20 mouse cellular contexts compared by ENCODE assay signal in the genomic region with DNA sequence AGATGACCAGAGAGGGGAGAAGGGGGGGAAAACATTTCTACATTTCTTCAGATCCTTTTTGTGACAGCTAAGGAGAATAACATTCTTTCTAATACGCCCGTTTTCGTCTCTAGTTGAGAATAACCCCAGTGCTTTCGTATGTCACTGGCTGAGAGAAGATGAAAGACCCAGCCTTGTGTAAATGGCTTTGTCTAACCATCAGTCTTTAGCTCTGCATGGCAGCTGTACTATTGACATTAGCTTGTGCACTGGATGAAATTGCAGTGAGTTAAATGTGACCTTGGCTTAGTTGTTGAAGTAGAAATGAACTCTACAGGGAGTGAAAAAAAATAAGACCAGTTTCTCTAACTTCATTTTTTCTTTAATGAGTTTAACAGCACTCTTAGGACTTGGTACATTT.
DNase-seq lines count a peak whose midpoint lies in the region; ATAC-seq and TF ChIP-seq lines count a peak whose summit lies in the region.
"Had no signal": no experiment of that assay in that cellular context is flagged by ENCODE, and none has a peak within 500 bp of the region (broad histone marks: within the 10 kb centered on the region; RNA-seq: fewer than 3 reads in every experiment).

No protein-coding gene starts in this region.

- H3K36me3 ChIP-seq in hindbrain, embryonic 11.5 days (ENCODE audit: control insufficient read depth, insufficient read depth, low read length) = no peaks in the 10 kb centered on the region
- no peaks in the 10 kb centered on the region for H3K36me3 ChIP-seq in hindbrain, embryonic 10.5 days
- H3K36me3 ChIP-seq in embryonic facial prominence, embryonic 14.5 days (ENCODE audit: control insufficient read depth, insufficient read depth, low read length) = no peaks in the 10 kb centered on the region
- H3K36me3 ChIP-seq in hindbrain, embryonic 14.5 days (replicated peaks; ENCODE audit: control insufficient read depth, insufficient read depth) = no peaks in the 10 kb centered on the region
- H3K36me3 ChIP-seq in midbrain, embryonic 14.5 days (ENCODE audit: control insufficient read depth, insufficient read depth, low read length) = no peaks in the 10 kb centered on the region
- H3K36me3 ChIP-seq: embryonic facial prominence, embryonic 15.5 days; heart, embryonic 15.5 days; limb, embryonic 15.5 days had no signal

- peak; percentile 62; the same call in 1 of the 2 replicates for ATAC-seq in hindbrain, embryonic 11.5 days (ENCODE audit: low FRiP score)
- no peak for ATAC-seq in embryonic facial prominence, embryonic 14.5 days (ENCODE audit: low read depth)
- ATAC-seq in hindbrain, embryonic 14.5 days (ENCODE audit: low FRiP score) = peak; percentile 46; the same call in 1 of the 2 replicates
- ATAC-seq in midbrain, embryonic 14.5 days (ENCODE audit: low FRiP score, low TSS enrichment) = no peak; the same call in 1 of the 2 replicates
- ATAC-seq: intestine, postnatal 0 days; Patski had no signal

- 19% methylated on average over 4 of the region's 4 CpGs for WGBS in hindbrain, embryonic 11.5 days
- WGBS in hindbrain, embryonic 10.5 days = 44% methylated on average over 4 of the region's 4 CpGs
- 36% methylated on average over 4 of the region's 4 CpGs for whole genome bisulfite sequencing in embryonic facial prominence, embryonic 14.5 days
- WGBS in hindbrain, embryonic 14.5 days = 17% methylated on average over 4 of the region's 4 CpGs
- 10% methylated on average over 4 of the region's 4 CpGs for WGBS in midbrain, embryonic 14.5 days
- WGBS in cerebellum, adult 2 months = 28% methylated on average over 4 of the region's 4 CpGs

- no peaks in the 10 kb centered on the region for H3K4me1 ChIP-seq in hindbrain, embryonic 11.5 days (replicated peaks; ENCODE audit: control insufficient read depth, insufficient read depth, low read length)
- H3K4me1 ChIP-seq in hindbrain, embryonic 10.5 days (replicated peaks) = peaks cover 14% of the 10 kb centered on the region
- no peaks in the 10 kb centered on the region for H3K4me1 ChIP-seq in embryonic facial prominence, embryonic 14.5 days (ENCODE audit: control insufficient read depth, insufficient read depth, low read length)
- H3K4me1 ChIP-seq in hindbrain, embryonic 14.5 days (replicated peaks; ENCODE audit: control insufficient read depth, insufficient read depth, low read length) = peaks cover 13% of the 10 kb centered on the region
- 0 out of 2 replicates have a peak, but pooled peaks cover 4% of the 10 kb centered on the region for H3K4me1 ChIP-seq in midbrain, embryonic 14.5 days (ENCODE audit: control insufficient read depth, insufficient read depth, low read length)
- no peaks in the 10 kb centered on the region for H3K4me1 ChIP-seq in cerebellum, adult 2 months (ENCODE audit: control insufficient read depth, insufficient read depth, low read length)
- H3K4me1 ChIP-seq: embryonic facial prominence, embryonic 15.5 days; heart, embryonic 15.5 days; limb, embryonic 15.5 days had no signal

- no peak for TF ChIP-seq CTCF in cerebellum, adult 2 months (IDR thresholded peaks at IDR 0.05; ENCODE audit: borderline replicate concordance, insufficient read depth, low read depth, low read length)

- H3K27me3 ChIP-seq in hindbrain, embryonic 11.5 days (ENCODE audit: control insufficient read depth, insufficient read depth, low read length) = no peaks in the 10 kb centered on the region
- no peaks in the 10 kb centered on the region for H3K27me3 ChIP-seq in hindbrain, embryonic 10.5 days (ENCODE audit: insufficient read depth, poor library complexity, severe bottlenecking)
- H3K27me3 ChIP-seq in embryonic facial prominence, embryonic 14.5 days (replicated peaks; ENCODE audit: control insufficient read depth, insufficient read depth, low read length) = no peaks in the 10 kb centered on the region
- no peaks in the 10 kb centered on the region for H3K27me3 ChIP-seq in hindbrain, embryonic 14.5 days (ENCODE audit: control insufficient read depth, insufficient read depth, low read length)
- no peaks in the 10 kb centered on the region for H3K27me3 ChIP-seq in midbrain, embryonic 14.5 days (ENCODE audit: control insufficient read depth, insufficient read depth, low read length)
- H3K27me3 ChIP-seq in cerebellum, adult 2 months (ENCODE audit: control insufficient read depth, insufficient read depth, low read length) = no peaks in the 10 kb centered on the region
- H3K27me3 ChIP-seq: embryonic facial prominence, embryonic 15.5 days; heart, embryonic 15.5 days; limb, embryonic 15.5 days had no signal

- H3K4me2 ChIP-seq in hindbrain, embryonic 11.5 days (replicated peaks; ENCODE audit: low read depth, low read length) = no peak overlapping the region
- no peak overlapping the region for H3K4me2 ChIP-seq in embryonic facial prominence, embryonic 14.5 days (ENCODE audit: low read depth, low read length)
- H3K4me2 ChIP-seq in hindbrain, embryonic 14.5 days (replicated peaks) = no peak overlapping the region
- no peak overlapping the region for H3K4me2 ChIP-seq in midbrain, embryonic 14.5 days (ENCODE audit: low read length)
- H3K4me2 ChIP-seq: embryonic facial prominence, embryonic 15.5 days; heart, embryonic 15.5 days; limb, embryonic 15.5 days had no signal

- H3K9me3 ChIP-seq in hindbrain, embryonic 11.5 days (ENCODE audit: control insufficient read depth, low read length) = no peaks in the 10 kb centered on the region
- H3K9me3 ChIP-seq in hindbrain, embryonic 10.5 days = no peaks in the 10 kb centered on the region
- H3K9me3 ChIP-seq in embryonic facial prominence, embryonic 14.5 days (ENCODE audit: control insufficient read depth, low read length) = no peaks in the 10 kb centered on the region
- no peaks in the 10 kb centered on the region for H3K9me3 ChIP-seq in hindbrain, embryonic 14.5 days (ENCODE audit: control insufficient read depth, low read length)
- H3K9me3 ChIP-seq in midbrain, embryonic 14.5 days (ENCODE audit: control insufficient read depth, low read length) = no peaks in the 10 kb centered on the region
- H3K9me3 ChIP-seq: embryonic facial prominence, embryonic 15.5 days; heart, embryonic 15.5 days; limb, embryonic 15.5 days had no signal

- no peak for DNase-seq in hindbrain, embryonic 11.5 days (ENCODE audit: low spot score)
- DNase-seq in hindbrain, embryonic 10.5 days (ENCODE audit: low spot score) = no peak
- peak; percentile 3 for DNase-seq in embryonic facial prominence, embryonic 14.5 days (ENCODE audit: low spot score)
- DNase-seq in hindbrain, embryonic 14.5 days (ENCODE audit: low spot score) = peak; percentile 40
- DNase-seq in midbrain, embryonic 14.5 days = peak; percentile 47
- no peak for DNase-seq in heart, adult 9 months (ENCODE audit: low spot score in 2 of 2)
- DNase-seq in cerebellum, adult 2 months = no peak
- no peak for DNase-seq in right cerebral cortex, postnatal 4 days
- DNase-seq: B cell, adult 2 months; cerebellum, postnatal 10 days; heart, adult 11 months; kidney, postnatal 14 days; layer of hippocampus, adult 9-11 months; lung, postnatal 10 days; thymus, postnatal 14 days had no signal

- no peak overlapping the region for H3K4me3 ChIP-seq in hindbrain, embryonic 11.5 days (ENCODE audit: low read depth, low read length)
- no peak overlapping the region for H3K4me3 ChIP-seq in hindbrain, embryonic 10.5 days
- H3K4me3 ChIP-seq in embryonic facial prominence, embryonic 14.5 days (ENCODE audit: low read depth, low read length) = no peak overlapping the region
- no peak overlapping the region for H3K4me3 ChIP-seq in hindbrain, embryonic 14.5 days (replicated peaks; ENCODE audit: low read length)
- no peak overlapping the region for H3K4me3 ChIP-seq in midbrain, embryonic 14.5 days (replicated peaks; ENCODE audit: low read depth, low read length)
- H3K4me3 ChIP-seq in cerebellum, adult 2 months (replicated peaks; ENCODE audit: insufficient read depth, low read depth, low read length) = no peak overlapping the region
- H3K4me3 ChIP-seq: embryonic facial prominence, embryonic 15.5 days; heart, embryonic 15.5 days; limb, embryonic 15.5 days had no signal

- H3K27ac ChIP-seq in hindbrain, embryonic 11.5 days (ENCODE audit: low read depth, low read length) = no peak overlapping the region
- H3K27ac ChIP-seq in hindbrain, embryonic 10.5 days = no peak overlapping the region
- H3K27ac ChIP-seq in embryonic facial prominence, embryonic 14.5 days (replicated peaks; ENCODE audit: low read depth, low read length) = no peak overlapping the region
- H3K27ac ChIP-seq in hindbrain, embryonic 14.5 days = no peak overlapping the region
- H3K27ac ChIP-seq in midbrain, embryonic 14.5 days (replicated peaks; ENCODE audit: low read depth, low read length) = no peak overlapping the region
- H3K27ac ChIP-seq in cerebellum, adult 2 months (ENCODE audit: insufficient read depth, low read length) = no peak overlapping the region
- H3K27ac ChIP-seq: embryonic facial prominence, embryonic 15.5 days; heart, embryonic 15.5 days; limb, embryonic 15.5 days had no signal

- TF ChIP-seq POLR2A in cerebellum, adult 2 months (IDR thresholded peaks at IDR 0.05; ENCODE audit: borderline replicate concordance, insufficient read depth, low read length) = no peak

- H3K9ac ChIP-seq in hindbrain, embryonic 11.5 days (ENCODE audit: low read depth, low read length) = no peak overlapping the region
- H3K9ac ChIP-seq in embryonic facial prominence, embryonic 14.5 days (ENCODE audit: low read depth, low read length) = no peak overlapping the region
- no peak overlapping the region for H3K9ac ChIP-seq in hindbrain, embryonic 14.5 days
- H3K9ac ChIP-seq in midbrain, embryonic 14.5 days (replicated peaks; ENCODE audit: low read length) = no peak overlapping the region
- H3K9ac ChIP-seq: embryonic facial prominence, embryonic 15.5 days; heart, embryonic 15.5 days; limb, embryonic 15.5 days had no signal

Comparison
In these comparisons a context has a peak if more than half of its experiments do, and no peak if none do; other contexts are left out.
1. DNase-seq: peak in embryonic facial prominence, embryonic 14.5 days (single experiment), hindbrain, embryonic 14.5 days (single experiment) and midbrain, embryonic 14.5 days (single experiment); none in hindbrain, embryonic 11.5 days (single experiment), hindbrain, embryonic 10.5 days (single experiment), heart, adult 9 months (0 of 2), cerebellum, adult 2 months (0 of 2) and right cerebral cortex, postnatal 4 days (single experiment).
2. ATAC-seq: peak in hindbrain, embryonic 11.5 days (single experiment) and hindbrain, embryonic 14.5 days (single experiment); none in embryonic facial prominence, embryonic 14.5 days (single experiment) and midbrain, embryonic 14.5 days (single experiment).